Mouse (Mus musculus): ENCODE measurements around the gene Psma7.

DNA sequence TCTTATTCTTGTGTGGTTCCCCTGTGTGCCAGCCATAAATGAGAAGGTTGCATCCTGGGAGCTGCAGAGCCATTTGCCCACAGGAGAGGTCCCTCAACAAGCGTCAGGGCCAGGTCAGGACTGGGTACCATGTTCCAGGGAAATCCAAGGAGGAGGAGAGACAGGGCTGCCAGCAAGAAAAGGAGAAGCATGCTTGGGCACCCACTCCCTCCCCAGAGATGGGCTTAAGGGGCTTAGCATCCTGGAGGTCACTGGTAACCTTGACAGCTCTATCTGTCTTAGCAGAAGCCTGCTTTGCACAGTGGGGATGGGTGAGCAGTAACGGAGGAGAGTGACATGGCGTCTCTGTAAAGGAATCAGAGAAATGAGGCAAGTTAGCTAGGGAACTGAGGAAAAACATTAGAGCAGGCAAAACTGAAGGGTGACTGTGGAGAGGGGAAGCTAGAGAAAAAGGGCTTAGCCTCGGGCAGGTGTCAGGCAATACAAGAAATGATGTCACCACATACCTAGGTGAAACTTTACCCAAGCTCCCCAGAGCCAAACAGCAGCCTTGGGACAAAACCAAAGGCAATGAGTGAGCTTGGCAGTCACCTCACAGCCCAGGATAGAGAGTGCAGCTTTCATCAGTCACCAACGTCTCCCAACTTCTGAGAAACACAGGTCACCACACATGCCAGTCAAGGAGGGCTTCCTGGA is 36.4 kb downstream of the Psma7 start:
- TF ChIP-seq POLR2A (IDR thresholded peaks at IDR 0.05; ENCODE audit: control insufficient read depth, low read depth, low read length): no peak
- TF ChIP-seq CTCF (IDR thresholded peaks at IDR 0.05; ENCODE audit: control insufficient read depth, insufficient read depth, insufficient replicate concordance, low read depth, low read length): no peak
